Mouse (Mus musculus) adrenal gland, postnatal 14 days (tissue): Measurements from ENCODE around the gene Gnmt. TPM values are rescaled to one million over a fixed set of nuclear protein-coding genes. Genes with fewer than 3 reads are reported as not detected.

Experiments
- total RNA-seq: library from RNA; stranded (reverse); gene quantifications from 2 replicates; pipeline ENCODE4 v1.2.3, GENCODE M21; 2021

Gnmt gene
- total RNA-seq, 1 experiment from 2014 or later = 124 TPM

Other genes starting within 250 kb of the Gnmt start
- gene Ttbk1, start 241.5 kb downstream of the Gnmt start, total RNA-seq = 0.78 and 1.4 TPM in 2 replicates
- gene Dnph1, start 232.5 kb downstream of the Gnmt start, total RNA-seq = 5.3 and 7.8 TPM in 2 replicates
- 17.1 and 20.7 TPM in 2 replicates for gene Cul9, start 182.8 kb downstream of the Gnmt start, total RNA-seq
- gene Srf, start 173.0 kb downstream of the Gnmt start, total RNA-seq = 38.4 and 39.2 TPM in 2 replicates
- 13.8 and 16.0 TPM in 2 replicates for gene Ptk7, start 99.7 kb downstream of the Gnmt start, total RNA-seq
- 32.3 and 34.7 TPM in 2 replicates for gene Klc4, start 83.1 kb downstream of the Gnmt start, total RNA-seq
- 127 and 134 TPM in 2 replicates for gene Mrpl2, start 82.9 kb downstream of the Gnmt start, total RNA-seq
- 45.5 and 52.3 TPM in 2 replicates for gene Cul7, start 78.8 kb downstream of the Gnmt start, total RNA-seq
- 23.7 and 25.7 TPM in 2 replicates for gene Rrp36, start 54.8 kb downstream of the Gnmt start, total RNA-seq
- 80.5 and 90.2 TPM in 2 replicates for gene Mea1, start 50.4 kb downstream of the Gnmt start, total RNA-seq
- gene Klhdc3, start 48.3 kb downstream of the Gnmt start, total RNA-seq = 80.0 and 83.6 TPM in 2 replicates
- gene Ppp2r5d, start 24.1 kb downstream of the Gnmt start, total RNA-seq = 47.1 and 49.0 TPM in 2 replicates
- 70.2 and 72.3 TPM in 2 replicates for gene Pex6, start 17.7 kb downstream of the Gnmt start, total RNA-seq
- gene Cnpy3, start 23.0 kb upstream of the Gnmt start, total RNA-seq = 41.0 and 43.1 TPM in 2 replicates
- 0.33 TPM in 1 of 2 replicates, not detected in the other for gene Ptcra, start 34.5 kb upstream of the Gnmt start, total RNA-seq
- gene 2310039H08Rik, start 43.5 kb upstream of the Gnmt start, total RNA-seq = 62.9 and 66.5 TPM in 2 replicates
- gene Rpl7l1, start 53.5 kb upstream of the Gnmt start, total RNA-seq = 92.0 and 97.4 TPM in 2 replicates
- gene Bicral, start 129.3 kb upstream of the Gnmt start, total RNA-seq = 19.4 and 20.1 TPM in 2 replicates
- 20.6 and 20.7 TPM in 2 replicates for gene Tbcc, start 161.5 kb upstream of the Gnmt start, total RNA-seq
- gene Prph2, start 181.3 kb upstream of the Gnmt start, total RNA-seq = not detected in 2 replicates